Mouse (Mus musculus): ENCODE results near the gene Angptl7. TPM values are rescaled to one million over a fixed set of nuclear protein-coding genes. Genes with fewer than 3 reads are reported as not detected.

The Angptl7 gene
- polyA plus RNA-seq, 1 experiment from 2014 or later: 0.32 TPM

GRCm38 (mm10) chr4:148480245-148480644, 20.0 kb downstream of the Angptl7 start:
- Histone ChIP-seq H3K9ac (replicated peaks; ENCODE audit: low read depth, low read length) (no peak overlapping the region), H3K9me3 (ENCODE audit: control insufficient read depth, low read length) (no peaks in the 10 kb centered on the region), H3K4me1 (replicated peaks; ENCODE audit: control insufficient read depth, insufficient read depth, low read length) (no peaks in the 10 kb centered on the region), H3K4me2 (ENCODE audit: low read length) (no peak overlapping the region), H3K36me3 (ENCODE audit: control insufficient read depth, insufficient read depth) (peaks cover 24% of the 10 kb centered on the region), H3K4me3 (replicated peaks; ENCODE audit: low read length) (no peak overlapping the region), H3K27ac (ENCODE audit: low read length) (no peak overlapping the region), H3K27me3 (replicated peaks; ENCODE audit: control insufficient read depth, insufficient read depth, low read length) (no peaks in the 10 kb centered on the region)
- 97% methylated on average over 2 of the region's 2 CpGs for WGBS
- ATAC-seq: no peak

GRCm38 (mm10) chr4:148473496-148473895, 26.8 kb downstream of the Angptl7 start:
- Histone ChIP-seq H3K4me1 (replicated peaks; ENCODE audit: control insufficient read depth, insufficient read depth, low read length) (no peaks in the 10 kb centered on the region), H3K4me3 (replicated peaks; ENCODE audit: low read length) (no peak overlapping the region), H3K9me3 (ENCODE audit: control insufficient read depth, low read length) (no peaks in the 10 kb centered on the region), H3K4me2 (ENCODE audit: low read length) (no peak overlapping the region), H3K27me3 (replicated peaks; ENCODE audit: control insufficient read depth, insufficient read depth, low read length) (no peaks in the 10 kb centered on the region), H3K27ac (ENCODE audit: low read length) (no peak overlapping the region), H3K36me3 (ENCODE audit: control insufficient read depth, insufficient read depth) (peaks cover 51% of the 10 kb centered on the region), H3K9ac (replicated peaks; ENCODE audit: low read depth, low read length) (no peak overlapping the region)
- no peak for ATAC-seq
- WGBS: 68% methylated on average over 5 of the region's 5 CpGs

- no peak for ATAC-seq
- Histone ChIP-seq H3K27me3 (replicated peaks; ENCODE audit: control insufficient read depth, insufficient read depth, low read length) (no peaks in the 10 kb centered on the region), H3K4me3 (replicated peaks; ENCODE audit: low read length) (no peak overlapping the region), H3K27ac (ENCODE audit: low read length) (no peak overlapping the region), H3K9ac (replicated peaks; ENCODE audit: low read depth, low read length) (no peak overlapping the region), H3K4me2 (ENCODE audit: low read length) (no peak overlapping the region), H3K4me1 (replicated peaks; ENCODE audit: control insufficient read depth, insufficient read depth, low read length) (no peaks in the 10 kb centered on the region), H3K36me3 (ENCODE audit: control insufficient read depth, insufficient read depth) (peaks cover 57% of the 10 kb centered on the region), H3K9me3 (ENCODE audit: control insufficient read depth, low read length) (no peaks in the 10 kb centered on the region)
- 94% methylated on average over 8 of the region's 8 CpGs for WGBS
Observed at GRCm38 (mm10) chr4:148472436-148473174, 27.7 kb downstream of the Angptl7 start.

- H3K9me3 ChIP-seq (ENCODE audit: control insufficient read depth, low read length): no peaks in the 10 kb centered on the region
- 80% methylated on average over 10 of the region's 10 CpGs for WGBS
- no peak overlapping the region for H3K4me2 ChIP-seq (ENCODE audit: low read length)
- peaks cover 58% of the 10 kb centered on the region for H3K36me3 ChIP-seq (ENCODE audit: control insufficient read depth, insufficient read depth)
- H3K4me3 ChIP-seq (replicated peaks; ENCODE audit: low read length): no peak overlapping the region
- no peak overlapping the region for H3K9ac ChIP-seq (replicated peaks; ENCODE audit: low read depth, low read length)
- H3K27ac ChIP-seq (ENCODE audit: low read length): no peak overlapping the region
- ATAC-seq: no peak
- H3K4me1 ChIP-seq (replicated peaks; ENCODE audit: control insufficient read depth, insufficient read depth, low read length): no peaks in the 10 kb centered on the region
- no peaks in the 10 kb centered on the region for H3K27me3 ChIP-seq (replicated peaks; ENCODE audit: control insufficient read depth, insufficient read depth, low read length)
Observed at GRCm38 (mm10) chr4:148471363-148471806, 28.9 kb downstream of the Angptl7 start.

- Histone ChIP-seq H3K9me3 (ENCODE audit: control insufficient read depth, low read length) (no peaks in the 10 kb centered on the region), H3K27ac (ENCODE audit: low read length) (no peak overlapping the region), H3K4me3 (replicated peaks; ENCODE audit: low read length) (no peak overlapping the region), H3K4me2 (ENCODE audit: low read length) (no peak overlapping the region), H3K4me1 (replicated peaks; ENCODE audit: control insufficient read depth, insufficient read depth, low read length) (no peaks in the 10 kb centered on the region), H3K36me3 (ENCODE audit: control insufficient read depth, insufficient read depth) (peaks cover 58% of the 10 kb centered on the region), H3K9ac (replicated peaks; ENCODE audit: low read depth, low read length) (no peak overlapping the region), H3K27me3 (replicated peaks; ENCODE audit: control insufficient read depth, insufficient read depth, low read length) (no peaks in the 10 kb centered on the region)
- WGBS: 91% methylated on average over 11 of the region's 11 CpGs
- ATAC-seq: no peak
Observed at GRCm38 (mm10) chr4:148469487-148470252, 30.6 kb downstream of the Angptl7 start.

GRCm38 (mm10) chr4:148468396-148468795, 31.9 kb downstream of the Angptl7 start:
- 94% methylated on average over 10 of the region's 10 CpGs for WGBS
- no peaks in the 10 kb centered on the region for H3K4me1 ChIP-seq (replicated peaks; ENCODE audit: control insufficient read depth, insufficient read depth, low read length)

GRCm38 (mm10) chr4:148466511-148467079, 33.7 kb downstream of the Angptl7 start:
- no peaks in the 10 kb centered on the region for H3K4me1 ChIP-seq (replicated peaks; ENCODE audit: control insufficient read depth, insufficient read depth, low read length)
- 90% methylated on average over 5 of the region's 5 CpGs for WGBS
- no peak overlapping the region for H3K27ac ChIP-seq (ENCODE audit: low read length)
- H3K27me3 ChIP-seq (replicated peaks; ENCODE audit: control insufficient read depth, insufficient read depth, low read length): no peaks in the 10 kb centered on the region
- peaks cover 65% of the 10 kb centered on the region for H3K36me3 ChIP-seq (ENCODE audit: control insufficient read depth, insufficient read depth)
- H3K4me3 ChIP-seq (replicated peaks; ENCODE audit: low read length): no peak overlapping the region
- no peak for ATAC-seq
- no peaks in the 10 kb centered on the region for H3K9me3 ChIP-seq (ENCODE audit: control insufficient read depth, low read length)
- no peak overlapping the region for H3K4me2 ChIP-seq (ENCODE audit: low read length)
- no peak overlapping the region for H3K9ac ChIP-seq (replicated peaks; ENCODE audit: low read depth, low read length)

More at GRCm38 (mm10) chr4:148468396-148468795, 31.9 kb downstream of the Angptl7 start:
- Histone ChIP-seq H3K27ac (ENCODE audit: low read length) (no peak overlapping the region), H3K36me3 (ENCODE audit: control insufficient read depth, insufficient read depth) (peaks cover 68% of the 10 kb centered on the region), H3K4me3 (replicated peaks; ENCODE audit: low read length) (no peak overlapping the region), H3K27me3 (replicated peaks; ENCODE audit: control insufficient read depth, insufficient read depth, low read length) (no peaks in the 10 kb centered on the region), H3K9ac (replicated peaks; ENCODE audit: low read depth, low read length) (no peak overlapping the region), H3K4me2 (ENCODE audit: low read length) (no peak overlapping the region), H3K9me3 (ENCODE audit: control insufficient read depth, low read length) (no peaks in the 10 kb centered on the region)
- ATAC-seq: no peak

- Histone ChIP-seq H3K27me3 (replicated peaks; ENCODE audit: control insufficient read depth, insufficient read depth, low read length) (no peaks in the 10 kb centered on the region), H3K9ac (replicated peaks; ENCODE audit: low read depth, low read length) (no peak overlapping the region), H3K4me3 (replicated peaks; ENCODE audit: low read length) (no peak overlapping the region), H3K4me1 (replicated peaks; ENCODE audit: control insufficient read depth, insufficient read depth, low read length) (peaks cover 7% of the 10 kb centered on the region), H3K27ac (ENCODE audit: low read length) (no peak overlapping the region), H3K9me3 (ENCODE audit: control insufficient read depth, low read length) (no peaks in the 10 kb centered on the region), H3K4me2 (ENCODE audit: low read length) (no peak overlapping the region), H3K36me3 (ENCODE audit: control insufficient read depth, insufficient read depth) (peaks cover 55% of the 10 kb centered on the region)
- 91% methylated on average over 12 of the region's 12 CpGs for WGBS
- no peak for ATAC-seq
Observed at GRCm38 (mm10) chr4:148464869-148465268, 35.4 kb downstream of the Angptl7 start.

- ATAC-seq: no peak
- Histone ChIP-seq H3K4me1 (replicated peaks; ENCODE audit: control insufficient read depth, insufficient read depth, low read length) (peaks cover 7% of the 10 kb centered on the region), H3K27me3 (replicated peaks; ENCODE audit: control insufficient read depth, insufficient read depth, low read length) (no peaks in the 10 kb centered on the region), H3K4me2 (ENCODE audit: low read length) (no peak overlapping the region), H3K9ac (replicated peaks; ENCODE audit: low read depth, low read length) (no peak overlapping the region), H3K4me3 (replicated peaks; ENCODE audit: low read length) (no peak overlapping the region), H3K27ac (ENCODE audit: low read length) (no peak overlapping the region), H3K36me3 (ENCODE audit: control insufficient read depth, insufficient read depth) (peaks cover 58% of the 10 kb centered on the region), H3K9me3 (ENCODE audit: control insufficient read depth, low read length) (no peaks in the 10 kb centered on the region)
- 95% methylated on average over 12 of the region's 12 CpGs for WGBS
Observed at GRCm38 (mm10) chr4:148464301-148464700, 36.0 kb downstream of the Angptl7 start.

Data from forebrain, embryonic 16.5 days (tissue).